Mouse (Mus musculus) MEL (cell line): Measurements from ENCODE around the gene Il17re. TPM values are rescaled to one million over a fixed set of nuclear protein-coding genes. Genes with fewer than 3 reads are reported as not detected.
A peak's percentile ranks its signal among the peaks of the same experiment; 100 is the strongest.

Experiments used
- DNase-seq: peaks from one replicate; pipeline ENCODE4 v3.0.0; 2011; ENCODE audit warnings: low read depth, low spot score
- H3K27ac ChIP-seq: 2 replicates; pipeline ENCODE4 v1.5.1; 2012; ENCODE audit warnings: low read depth, mild to moderate bottlenecking, control low read depth, low read length, moderate library complexity; ENCODE audit not compliant: control insufficient read depth
- H3K27me3 ChIP-seq, 2 experiments: fragments of 150-350 bp in 1 of 2; sonication (generic) in 1 of 2; 2 replicates each; pipeline ENCODE4 v1.6.1; 2012; ENCODE audit warnings: low read length in 2 of 2, mild to moderate bottlenecking in 2 of 2, improper control_type of control experiment in 1 of 2, moderate library complexity in 1 of 2; ENCODE audit not compliant: insufficient read depth in 2 of 2, control insufficient read depth in 1 of 2
- H3K36me3 ChIP-seq, 2 experiments: 2 replicates each; pipeline ENCODE4 v1.6.1; 2012 to 2014; ENCODE audit warnings: low read length in 2 of 2, improper control_type of control experiment in 1 of 2, inconsistent platforms in 1 of 2, mild to moderate bottlenecking in 1 of 2; ENCODE audit not compliant: insufficient read depth in 2 of 2, control insufficient read depth in 1 of 2
- H3K4me1 ChIP-seq, 2 experiments: fragments of 150-350 bp in 1 of 2; sonication (generic) in 1 of 2; 2 replicates each; pipeline ENCODE4 v1.6.1; 2012; ENCODE audit warnings: low read length in 2 of 2, improper control_type of control experiment in 1 of 2, mild to moderate bottlenecking in 1 of 2; ENCODE audit not compliant: insufficient read depth in 2 of 2, control insufficient read depth in 1 of 2
- H3K4me3 ChIP-seq, 2 experiments: fragments of 150-350 bp in 1 of 2; sonication (generic) in 1 of 2; 2 replicates each; pipeline ENCODE4 v1.5.1; 2012; ENCODE audit warnings: low read depth in 2 of 2, low read length in 2 of 2, mild to moderate bottlenecking in 2 of 2, moderate library complexity in 2 of 2, control low read depth in 1 of 2, improper control_type of control experiment in 1 of 2; ENCODE audit not compliant: control insufficient read depth in 1 of 2, insufficient read depth in 1 of 2
- H3K79me2 ChIP-seq: 2 replicates; pipeline ENCODE4 v1.6.1; 2012; ENCODE audit warnings: mild to moderate bottlenecking, low read length, moderate library complexity; ENCODE audit not compliant: control insufficient read depth, poor library complexity, insufficient read depth
- H3K9ac ChIP-seq: 2 replicates; pipeline ENCODE4 v1.6.1; 2012; ENCODE audit warnings: low read depth, mild to moderate bottlenecking, control low read depth, low read length, moderate library complexity; ENCODE audit not compliant: control insufficient read depth, poor library complexity, severe bottlenecking
- H3K9me3 ChIP-seq: fragments of 150-350 bp; sonication (generic); replicated peaks from 2 replicates; pipeline ENCODE4 v1.6.1; 2012; ENCODE audit warnings: mild to moderate bottlenecking, low read length, improper control_type of control experiment, moderate library complexity; ENCODE audit not compliant: insufficient read depth
- E2F4 ChIP-seq: IDR thresholded peaks from 2 replicates; pipeline ENCODE4 v1.6.1; 2011; ENCODE audit warnings: low read depth, low read length, improper control_type of control experiment, borderline replicate concordance
- HCFC1 ChIP-seq: IDR thresholded peaks from 2 replicates; pipeline ENCODE4 v1.6.1; 2012; ENCODE audit warnings: low read depth, mild to moderate bottlenecking, inconsistent platforms, low read length, improper control_type of control experiment, moderate library complexity
- MAX ChIP-seq: IDR thresholded peaks from 2 replicates; pipeline ENCODE4 v1.6.1; 2011; ENCODE audit warnings: low read length, improper control_type of control experiment
- MAZ ChIP-seq: IDR thresholded peaks from 2 replicates; pipeline ENCODE4 v1.6.1; 2012; ENCODE audit warnings: low read depth, mild to moderate bottlenecking, inconsistent platforms, low read length, improper control_type of control experiment
- MEF2A ChIP-seq: IDR thresholded peaks from 2 replicates; pipeline ENCODE4 v1.6.1; 2014; ENCODE audit warnings: low read depth, mild to moderate bottlenecking, inconsistent platforms, low read length, improper control_type of control experiment; ENCODE audit not compliant: poor library complexity, insufficient replicate concordance, severe bottlenecking; ENCODE audit errors: extremely low read depth
- MXI1 ChIP-seq: IDR thresholded peaks from 2 replicates; pipeline ENCODE4 v1.6.1; 2011; ENCODE audit warnings: mild to moderate bottlenecking, low read depth, low read length, improper control_type of control experiment
- NELFE ChIP-seq: IDR thresholded peaks from 2 replicates; pipeline ENCODE4 v1.6.1; 2011; ENCODE audit warnings: low read depth, low read length, improper control_type of control experiment
- POLR2AphosphoS2 ChIP-seq: IDR thresholded peaks from 2 replicates; pipeline ENCODE4 v1.6.1; 2011; ENCODE audit warnings: low read length, improper control_type of control experiment
- RCOR1 ChIP-seq: IDR thresholded peaks from 2 replicates; pipeline ENCODE4 v1.6.1; 2012; ENCODE audit warnings: low read depth, mild to moderate bottlenecking, inconsistent platforms, low read length, improper control_type of control experiment
- USF1 ChIP-seq: IDR thresholded peaks from 2 replicates; pipeline ENCODE4 v1.6.1; 2014; ENCODE audit warnings: low read depth, mild to moderate bottlenecking, inconsistent platforms, low read length, improper control_type of control experiment, moderate library complexity
- ZKSCAN1 ChIP-seq: IDR thresholded peaks from 2 replicates; pipeline ENCODE4 v1.6.1; 2012; ENCODE audit warnings: low read depth, mild to moderate bottlenecking, inconsistent platforms, low read length, improper control_type of control experiment, moderate library complexity
- ZMIZ1 ChIP-seq: IDR thresholded peaks from 2 replicates; pipeline ENCODE4 v1.6.1; 2012; ENCODE audit warnings: low read depth, mild to moderate bottlenecking, inconsistent platforms, low read length, improper control_type of control experiment, moderate library complexity
- polyA plus RNA-seq, 2 experiments: library from polyadenylated mRNA; stranded (reverse) in 1 of 2; unstranded in 1 of 2; fragments of >175 nt in 1 of 2; fragments of >200 nt in 1 of 2; gene quantifications; 2 replicates each; pipeline versions ENCODE4 v1.2.1 to v1.2.4; 2012; ENCODE audit warnings: low replicate concordance in 2 of 2, low read depth in 1 of 2; ENCODE audit not compliant: insufficient read length in 2 of 2, insufficient read depth in 1 of 2, missing spikeins in 1 of 2
- total RNA-seq: library from RNA; depleted of rRNA; stranded (reverse); fragments of 300-350 nt; gene quantifications from 2 replicates; pipeline ENCODE4 v1.2.3, GENCODE M21; 2012

Il17re gene
- total and polyA plus RNA-seq, 3 experiments, result not detected

- no peak for DNase-seq
- H3K4me1 ChIP-seq, result peaks cover 1 to 2% of the 10 kb centered on the region in 2 experiments; a peak in 3 of 4 replicates
- peaks cover 0 to 6% of the 10 kb centered on the region in 2 experiments; a peak in 2 of 4 replicates for H3K36me3 ChIP-seq
- H3K27me3 ChIP-seq, result no peaks in the 10 kb centered on the region
- TF ChIP-seq RCOR1, result no peak
- no peak for TF ChIP-seq MEF2A
- TF ChIP-seq MXI1, result no peak
- no peak for TF ChIP-seq E2F4
- no peak for TF ChIP-seq USF1
- TF ChIP-seq NELFE, result no peak
- TF ChIP-seq MAX, result no peak
- TF ChIP-seq ZKSCAN1, result no peak
- no peak for TF ChIP-seq ZMIZ1
- no peaks in the 10 kb centered on the region for H3K9me3 ChIP-seq
- H3K79me2 ChIP-seq, result no peaks in the 10 kb centered on the region
- no peak overlapping the region for H3K4me3 ChIP-seq
- no peak overlapping the region for H3K9ac ChIP-seq
- H3K27ac ChIP-seq, result no peak overlapping the region
These were observed 36.9 kb downstream of the Il17re start for GRCm38 (mm10) chr6:113495071-113495675.

DNA sequence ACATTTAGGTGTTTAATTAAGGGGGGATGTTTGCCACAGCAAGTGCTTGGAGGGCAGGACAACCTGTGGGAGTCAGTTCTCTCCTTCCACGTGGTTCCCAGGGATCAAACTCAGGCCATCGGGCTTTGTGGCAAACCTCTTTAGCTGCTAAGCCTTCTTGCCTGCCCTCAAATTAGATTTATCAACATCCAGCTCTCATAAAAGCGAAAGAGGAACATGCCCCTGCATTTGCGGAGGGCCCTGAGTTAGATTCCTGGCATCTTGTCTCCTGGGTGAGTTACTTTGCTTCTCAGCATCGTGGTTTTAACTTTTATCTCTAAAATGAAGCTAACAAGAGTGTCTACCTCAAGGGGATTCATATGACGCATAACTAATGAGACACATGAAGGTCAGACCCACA, 41.1 kb downstream of the Il17re start:
- Histone ChIP-seq H3K9ac (peak overlapping the region; percentile 58), H3K79me2 (no peaks in the 10 kb centered on the region)
- TF ChIP-seq HCFC1, result peak; percentile 57; the same call in 1 of the 2 replicates
- no peak for TF ChIP-seq POLR2AphosphoS2
- peak; percentile 70 for TF ChIP-seq MAX
- peak; percentile 63 for TF ChIP-seq MXI1
- 0 out of 2 replicates have a peak, but pooled peaks have one; percentile 13 for TF ChIP-seq MAZ
- TF ChIP-seq, all 39 proteins: peak for 4
- H3K9me3 ChIP-seq, result no peaks in the 10 kb centered on the region
- H3K4me3 ChIP-seq, result peak overlapping the region; percentile 52 to 68
- peak; percentile 77 for DNase-seq
- no peaks in the 10 kb centered on the region for H3K27me3 ChIP-seq
- peak overlapping the region; percentile 73 for H3K27ac ChIP-seq
- peaks cover 2 to 3% of the 10 kb centered on the region in 2 experiments; a peak in 3 of 4 replicates for H3K4me1 ChIP-seq
- H3K36me3 ChIP-seq, result peaks cover 0 to 6% of the 10 kb centered on the region in 2 experiments; a peak in 2 of 4 replicates
